Mouse (Mus musculus) cortical plate, adult 2 months (tissue): ENCODE data around the gene Pdcd6ip.

Experiments used
- CTCF ChIP-seq: fragments of 200-500 bp; IDR thresholded peaks from 2 replicates; pipeline ENCODE4 v1.5.1; 2011; ENCODE audit warnings: mild to moderate bottlenecking, control low read depth, low read length; ENCODE audit not compliant: insufficient read depth; ENCODE audit errors: extremely low read depth
- POLR2A ChIP-seq: fragments of 200-500 bp; IDR thresholded peaks from 2 replicates; pipeline ENCODE4 v1.6.1; 2011; ENCODE audit warnings: mild to moderate bottlenecking, low read length, control low read depth; ENCODE audit not compliant: insufficient read depth; ENCODE audit errors: extremely low read depth

DNA sequence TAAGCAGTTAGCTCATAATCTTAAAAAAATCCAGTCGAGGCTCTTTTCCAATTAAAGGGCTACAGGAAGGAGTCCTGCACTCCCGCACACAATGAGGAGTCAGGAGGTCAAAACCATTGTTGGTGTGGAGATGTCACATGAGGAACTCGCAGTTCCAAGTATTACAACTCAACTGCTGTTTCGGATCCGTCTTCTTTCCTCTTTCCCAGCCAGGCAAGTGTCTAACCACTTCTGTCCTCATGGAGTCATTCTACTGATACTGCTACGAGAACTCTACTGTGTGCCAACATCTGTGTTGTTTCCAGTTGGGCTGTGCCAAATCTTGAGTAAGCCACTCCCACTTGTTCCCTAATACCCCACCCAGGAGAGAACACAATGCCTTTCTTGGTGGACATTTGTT lies 30.9 kb upstream of the Pdcd6ip start:
- no peak for TF ChIP-seq CTCF
- no peak for TF ChIP-seq POLR2A
